Mouse (Mus musculus): ENCODE results near the gene Mme. TPM values are rescaled to one million over a fixed set of nuclear protein-coding genes. Genes with fewer than 3 reads are reported as not detected.
A peak's percentile ranks its signal among the peaks of the same experiment; 100 is the strongest.

Mme gene
- 10 to 100 TPM; 40.7 to 48.7 TPM for total RNA-seq (2021)
- long read RNA-seq, experiment 1, partial matches to known transcripts, result 4 of 7 reads
- long read RNA-seq, experiment 1, other reads (novel, unspliced or antisense), result 1 of 7 reads
- long read RNA-seq, experiment 2, transcript Mme-201 (23 exons, 3,782 nt), result major isoform, 10 of 18 reads
- long read RNA-seq, experiment 2, partial matches to known transcripts, result 0 of 18 reads
- long read RNA-seq, experiment 2, other reads (novel, unspliced or antisense), result 8 of 18 reads

- DNase-seq, result no peak
These were observed at the start of gene Mme for GRCm38 (mm10) chr3:63241099-63241587. Mme (plus strand) TSS chr3:63241537.

DNA sequence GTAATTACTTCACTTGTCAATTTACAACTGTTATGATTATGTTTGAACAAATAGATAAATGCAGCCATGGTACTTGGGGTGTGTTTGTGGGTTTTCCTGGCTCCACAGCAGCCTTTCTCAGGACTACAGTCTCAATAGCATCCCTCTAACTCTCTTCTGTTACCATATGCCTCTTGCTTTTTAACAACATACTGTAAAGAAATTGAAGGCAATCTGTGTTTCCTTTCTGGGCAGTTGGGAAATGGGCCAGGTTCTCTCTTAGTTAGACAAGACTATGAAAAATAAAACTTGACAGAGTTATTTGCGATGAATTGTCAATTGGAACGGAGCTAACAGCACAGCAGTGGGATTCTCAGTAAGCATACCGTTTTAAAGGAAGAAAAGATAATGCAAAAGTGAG is 44.8 kb upstream of the Mme start:
- no peak for DNase-seq

DNA sequence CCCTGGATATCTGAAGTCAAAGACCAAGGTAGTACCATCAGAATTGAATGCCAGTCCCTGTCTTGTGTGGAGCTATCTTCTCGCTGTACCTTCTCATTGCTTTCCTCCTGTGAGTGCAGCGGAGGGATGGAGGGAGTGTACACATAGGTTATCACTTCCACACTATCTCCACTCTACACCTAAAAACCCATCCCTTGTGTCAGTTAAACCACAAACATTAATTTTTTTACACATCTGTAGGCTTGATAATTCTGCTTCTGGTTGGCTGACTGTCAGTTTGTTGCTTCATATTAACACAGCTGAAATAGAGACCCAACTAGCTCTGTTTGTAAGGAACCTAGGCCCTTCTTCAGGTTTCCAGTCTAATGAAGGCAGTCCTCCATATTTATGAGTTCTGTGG is 43.3 kb upstream of the Mme start:
- no peak for DNase-seq

DNA sequence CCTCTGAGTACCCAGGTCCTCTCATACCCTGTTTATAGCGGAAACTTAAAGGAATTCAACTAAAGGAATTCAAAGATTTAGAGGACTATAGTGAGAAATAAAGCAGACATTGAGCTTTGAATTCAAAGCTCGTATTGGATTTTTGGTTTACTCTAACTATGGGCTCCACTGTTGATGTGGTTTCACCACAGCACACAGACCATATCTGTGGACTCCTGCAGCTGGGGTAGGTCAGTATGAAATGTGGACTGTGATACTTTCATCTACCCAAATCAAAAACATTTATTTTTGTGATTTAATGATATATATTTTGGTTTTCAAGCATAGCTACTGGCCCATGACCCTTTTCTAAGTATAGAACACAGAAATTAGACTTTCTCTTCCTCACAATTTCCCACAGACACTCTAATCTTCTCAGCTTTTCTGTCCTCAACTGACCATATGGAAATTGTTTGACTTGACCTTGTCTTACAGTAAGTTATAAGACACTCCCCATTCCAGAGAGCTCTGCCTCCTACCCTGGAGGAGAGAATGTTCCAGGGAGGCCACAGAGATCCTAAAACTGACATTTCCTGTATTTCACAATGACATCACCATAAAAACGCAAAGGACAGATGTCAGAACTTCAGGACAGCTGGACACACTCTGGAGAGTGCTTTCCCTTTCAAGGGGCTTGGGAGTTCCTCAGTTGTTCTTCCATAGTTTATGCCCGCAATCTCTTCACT is 19.3 kb upstream of the Mme start:
- no peak for DNase-seq

DNA sequence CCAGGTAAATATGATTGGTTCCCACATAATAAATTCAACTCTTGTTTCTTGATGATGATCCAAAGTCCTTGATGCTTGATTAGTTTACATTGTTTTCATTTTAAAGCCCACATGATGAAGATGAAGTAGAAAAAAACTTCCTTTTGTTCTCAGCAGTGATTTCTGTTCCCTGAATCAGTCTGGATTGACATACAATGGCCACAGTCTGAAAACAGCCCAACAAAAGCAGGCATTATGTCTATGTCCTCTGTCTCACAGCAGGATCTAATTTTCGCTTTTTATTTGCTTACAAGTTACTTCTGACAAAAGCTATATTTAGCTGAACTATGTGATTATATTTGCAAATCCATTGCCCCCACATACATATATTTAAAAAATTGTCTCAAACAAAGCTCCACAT is 17.7 kb upstream of the Mme start:
- no peak for DNase-seq

GRCm38 (mm10) chr3:63235957-63236356 is 5.4 kb upstream of the Mme start:
- DNase-seq, result no peak

DNA sequence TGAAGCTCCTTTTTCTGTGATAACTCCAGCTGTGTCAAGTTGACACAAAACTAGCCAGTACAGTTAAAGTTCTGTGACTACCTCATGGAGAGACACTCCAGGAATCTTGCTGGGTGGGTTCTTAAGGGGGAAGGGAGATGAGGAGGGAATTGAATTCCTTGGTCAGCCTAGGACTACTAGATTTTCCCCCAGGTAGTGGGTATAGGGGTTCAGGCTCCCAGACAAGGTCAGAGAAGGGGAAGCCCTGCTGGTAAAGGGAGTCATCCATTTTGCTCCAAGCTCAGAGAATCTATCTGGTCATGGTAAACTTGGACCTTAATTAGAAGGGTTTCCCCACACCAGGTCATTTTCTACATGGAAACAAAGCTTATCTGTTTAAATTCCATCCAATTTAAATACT is 2.4 kb downstream of the Mme start:
- no peak for DNase-seq

- DNase-seq, result no peak
These were observed 30.8 kb downstream of the Mme start for GRCm38 (mm10) chr3:63272091-63272490.

DNA sequence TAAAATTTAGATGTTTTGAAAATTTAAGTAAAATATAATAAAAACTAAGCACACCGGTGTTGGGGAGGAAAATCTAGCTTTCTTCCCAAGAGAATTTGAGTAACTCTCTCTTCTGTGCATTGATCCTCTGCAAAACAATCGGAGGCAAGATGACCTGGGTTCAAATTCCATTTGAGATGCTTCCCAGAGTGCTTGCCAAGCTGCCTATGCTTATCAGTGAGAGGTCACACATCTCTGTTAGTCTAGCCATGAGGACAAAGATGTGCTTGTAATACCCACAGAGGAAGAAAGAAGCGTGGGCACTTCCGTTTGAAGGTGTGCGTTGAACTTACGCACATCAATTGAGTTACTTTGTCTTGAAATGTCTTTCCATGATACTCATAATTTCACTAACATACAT is 53.0 kb downstream of the Mme start:
- no peak for DNase-seq

- no peak for DNase-seq
These were observed 53.5 kb downstream of the Mme start for GRCm38 (mm10) chr3:63294791-63295190.

DNA sequence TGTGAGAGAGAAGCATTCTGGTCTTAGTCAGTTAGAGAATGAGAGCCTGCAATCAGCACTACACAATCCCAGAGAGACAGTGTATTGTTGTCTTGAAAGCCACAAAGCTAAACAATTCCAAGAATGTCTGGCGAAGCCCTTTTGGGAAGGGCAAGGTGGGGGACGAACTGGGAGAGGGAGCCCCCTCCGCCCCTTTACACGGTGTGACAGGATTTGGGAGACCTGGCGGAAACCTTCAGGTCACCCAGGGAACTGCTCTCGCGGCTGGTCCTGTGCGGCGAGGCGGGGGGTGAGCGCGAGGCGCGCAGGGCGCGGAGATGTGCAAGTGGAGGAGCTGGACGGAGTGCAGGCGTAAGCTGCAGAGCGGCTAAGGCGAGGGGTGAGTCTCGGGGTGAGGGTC is 53.9 kb downstream of the Mme start:
- DNase-seq, result peak; percentile 62

DNA sequence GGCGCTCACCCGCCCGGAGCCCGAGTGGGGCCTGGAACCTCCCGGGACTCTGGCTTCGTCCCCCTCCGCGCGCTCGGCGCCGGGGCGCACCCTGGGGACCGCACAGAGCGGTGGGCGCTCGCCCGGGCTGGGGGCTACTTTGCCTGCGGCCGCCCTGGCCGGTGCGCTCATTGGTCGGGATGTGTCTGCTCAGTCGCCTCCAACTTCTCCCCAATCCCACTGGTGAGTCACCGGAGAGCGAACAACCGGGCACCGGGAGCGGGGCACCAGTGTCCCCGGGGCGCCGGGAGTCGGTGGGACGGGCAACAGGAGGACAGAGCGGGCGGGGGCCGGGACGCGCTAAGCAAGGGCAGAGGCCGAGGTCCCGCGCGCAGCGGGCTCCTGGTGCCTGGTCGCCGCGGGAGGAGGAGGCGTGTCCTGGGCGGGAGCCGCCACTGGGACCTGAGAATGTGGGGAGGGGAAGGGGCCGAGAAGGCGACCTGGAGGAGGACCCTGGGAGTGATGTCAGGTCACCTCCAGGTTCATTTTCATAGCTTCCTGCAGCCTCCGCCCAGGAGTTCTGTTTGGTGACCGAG is 54.4 kb downstream of the Mme start:
- DNase-seq, result peak; percentile 75

- peak; percentile 25 for DNase-seq
These were observed 55.1 kb downstream of the Mme start for GRCm38 (mm10) chr3:63296411-63296810.

GRCm38 (mm10) chr3:63297787-63298186 is 56.5 kb downstream of the Mme start:
- peak; percentile 81 for DNase-seq

DNA sequence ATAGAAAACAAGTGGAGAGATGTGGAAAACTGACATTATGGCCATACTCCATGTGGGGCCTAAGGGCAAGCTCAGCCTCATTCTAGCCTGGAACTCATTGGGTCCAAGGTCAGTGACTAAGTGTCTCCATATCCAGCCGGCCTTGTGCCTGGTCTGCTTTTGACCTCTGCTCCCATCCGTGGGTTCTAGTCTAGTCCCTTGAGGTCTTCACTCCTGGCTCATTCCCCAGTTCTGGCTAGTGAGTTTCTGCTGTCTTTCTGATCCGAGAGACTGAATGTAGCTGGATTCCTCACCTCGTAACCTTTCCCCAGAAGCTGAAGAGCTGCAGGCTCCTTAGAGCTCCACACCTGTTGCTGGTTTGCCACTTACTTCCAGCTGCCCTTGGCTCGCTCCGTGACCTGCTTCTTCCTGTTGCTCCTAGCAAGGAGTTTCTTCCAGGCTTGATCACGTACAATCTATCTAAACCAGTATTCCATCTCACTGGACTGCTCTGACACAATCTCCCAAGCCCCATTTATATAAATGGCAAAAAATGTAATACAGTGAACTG is 73.9 kb downstream of the Mme start:
- peak; percentile 58 for DNase-seq

GRCm38 (mm10) chr3:63317496-63317895 is 76.2 kb downstream of the Mme start:
- DNase-seq, result peak; percentile 14

GRCm38 (mm10) chr3:63325615-63326014 is 84.3 kb downstream of the Mme start:
- DNase-seq, result no peak

GRCm38 (mm10) chr3:63340110-63340509 is 98.8 kb downstream of the Mme start:
- DNase-seq, result no peak

GRCm38 (mm10) chr3:63340546-63340945 is 99.2 kb downstream of the Mme start:
- peak; percentile 8 for DNase-seq

DNA sequence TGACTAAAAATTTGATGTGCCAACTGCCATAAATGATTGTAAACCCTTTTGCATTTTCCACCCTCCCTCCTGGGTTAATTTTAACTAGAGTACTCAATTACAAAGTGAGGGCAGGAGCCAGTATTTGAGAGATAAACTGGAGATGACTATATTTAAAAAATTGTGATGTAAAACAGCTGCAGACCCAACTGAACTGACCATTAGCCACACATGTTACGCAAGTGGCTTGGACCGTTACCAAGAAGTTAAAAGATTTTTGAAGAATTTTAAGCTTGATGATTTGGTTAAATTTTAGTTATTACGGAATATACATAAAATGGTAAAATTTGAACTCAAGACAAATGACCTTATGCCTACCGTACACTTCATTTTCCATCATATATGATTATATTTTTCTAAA is 100.1 kb downstream of the Mme start:
- no peak for DNase-seq

DNA sequence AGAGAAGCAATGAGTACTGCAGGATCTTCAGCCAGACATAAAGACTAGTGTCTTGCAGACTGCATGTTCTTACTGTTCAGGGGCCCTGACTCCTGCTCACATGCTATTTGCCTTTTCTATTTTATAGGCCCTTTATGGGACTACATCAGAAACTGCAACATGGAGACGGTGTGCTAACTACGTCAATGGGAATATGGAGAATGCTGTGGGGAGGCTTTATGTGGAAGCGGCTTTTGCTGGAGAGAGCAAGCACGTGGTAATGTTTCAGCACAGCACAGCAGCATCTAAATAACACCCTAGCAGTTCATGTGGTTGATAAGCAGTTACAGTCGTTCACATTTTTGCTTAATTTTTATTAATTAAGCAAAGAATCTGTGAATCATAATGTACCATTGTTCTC is 103.7 kb downstream of the Mme start:
- no peak for DNase-seq

DNA sequence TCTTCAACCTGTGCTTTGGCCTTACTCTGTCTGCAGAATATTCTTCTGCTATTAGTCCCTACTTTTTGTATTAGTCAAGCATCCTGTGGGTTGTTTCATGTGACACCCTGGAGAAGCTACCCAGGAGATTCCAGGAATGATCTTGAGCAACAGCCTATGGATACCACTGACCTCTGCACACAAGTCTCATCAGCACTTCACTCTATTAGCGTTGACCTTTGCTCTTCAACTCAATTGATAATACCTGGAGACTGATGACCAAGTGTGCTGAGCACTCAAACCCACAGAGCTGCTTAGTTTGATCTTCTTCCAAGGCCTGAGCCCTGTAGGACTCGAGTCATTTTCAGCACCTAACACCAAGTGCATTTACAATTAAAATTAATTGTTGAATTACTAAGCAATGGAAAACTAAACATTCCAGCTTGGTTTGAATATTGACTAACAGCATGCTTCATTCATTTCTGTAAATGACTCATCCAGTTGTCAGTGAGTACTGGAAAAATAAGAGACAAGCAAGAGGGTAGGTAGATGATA is 107.6 kb downstream of the Mme start:
- no peak for DNase-seq

DNA sequence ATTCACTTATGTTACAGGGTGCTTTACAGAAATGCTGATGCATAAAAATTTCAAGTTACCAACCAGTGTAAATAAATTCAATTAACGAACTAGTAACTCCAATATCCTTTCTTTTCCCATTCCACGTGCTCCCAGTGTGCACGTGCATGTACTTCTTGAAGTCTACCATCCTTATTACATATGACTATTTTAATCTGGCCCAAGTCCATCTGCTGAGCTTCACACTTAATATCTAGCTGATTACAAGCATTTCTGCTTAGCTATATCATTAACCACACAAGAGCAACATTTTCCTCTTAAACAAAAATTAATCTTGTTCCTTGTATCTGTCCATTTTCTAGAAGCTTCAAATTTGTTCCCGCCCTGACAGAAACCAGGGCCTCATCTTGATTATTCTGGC is 108.9 kb downstream of the Mme start:
- DNase-seq, result no peak

Measured in adrenal gland, postnatal 10 days (tissue).